Mouse (Mus musculus) midbrain, embryonic 11.5 days (tissue): ENCODE results near the gene Neu4. TPM values are rescaled to one million over a fixed set of nuclear protein-coding genes. Genes with fewer than 3 reads are reported as not detected.

Experiments
- ATAC-seq: fragments of 200-750 bp; cut with Nextera tagmentation; 2 replicates; pipeline ENCODE4 v1.8.0; 2017; ENCODE audit warnings: moderate TSS enrichment, moderate library complexity; ENCODE audit not compliant: low FRiP score
- DNase-seq: peaks from one replicate; pipeline ENCODE4 v3.0.0; 2015; ENCODE audit warnings: low spot score; ENCODE audit errors: missing footprints
- H3K27ac ChIP-seq: fragments of 300-500 bp; sonication (generic); 2 replicates; pipeline ENCODE4 v1.5.1; 2014; ENCODE audit warnings: low read depth, low read length
- H3K27me3 ChIP-seq: fragments of 300-500 bp; sonication (generic); 2 replicates; pipeline ENCODE4 v1.6.1; 2014; ENCODE audit warnings: mild to moderate bottlenecking, low read length, moderate library complexity, mixed read lengths; ENCODE audit not compliant: control insufficient read depth, insufficient read depth
- H3K36me3 ChIP-seq: fragments of 300-500 bp; sonication (generic); 2 replicates; pipeline ENCODE4 v1.6.1; 2014; ENCODE audit warnings: mild to moderate bottlenecking, low read length, moderate library complexity, mixed read lengths; ENCODE audit not compliant: control insufficient read depth, insufficient read depth
- H3K4me1 ChIP-seq: fragments of 300-500 bp; sonication (generic); 2 replicates; pipeline ENCODE4 v1.6.1; 2014; ENCODE audit warnings: low read length; ENCODE audit not compliant: control insufficient read depth, insufficient read depth
- H3K4me2 ChIP-seq: fragments of 300-500 bp; sonication (generic); 2 replicates; pipeline ENCODE4 v1.6.1; 2014; ENCODE audit warnings: mild to moderate bottlenecking, moderate library complexity
- H3K4me3 ChIP-seq: fragments of 300-500 bp; sonication (generic); 2 replicates; pipeline ENCODE4 v1.5.1; 2014; ENCODE audit warnings: low read depth, low read length
- H3K9ac ChIP-seq: fragments of 300-500 bp; sonication (generic); 2 replicates; pipeline ENCODE4 v1.6.1; 2014; ENCODE audit warnings: low read length
- H3K9me3 ChIP-seq: fragments of 300-500 bp; sonication (generic); 2 replicates; pipeline ENCODE4 v1.6.1; 2016; ENCODE audit warnings: low read length; ENCODE audit not compliant: control insufficient read depth
- WGBS: fragments of 180-500 bp; shearing (Covaris S2); extraction: QIAGEN DNeasy Blood & Tissue Kit; methylation state at CpG from one replicate; pipeline ENCODE4 v1.1.7; 2014; 5-methylcytosine and 5-hydroxymethylcytosine counted together
- polyA plus RNA-seq: library from polyadenylated mRNA; unstranded; fragments of >200 nt; fragmentation: Nextera tagmentation; extraction: Ambion mirVana; gene quantifications from 2 replicates; pipeline ENCODE4 v1.2.1, GENCODE M21; 2014

Gene Neu4
- polyA plus RNA-seq, 1 experiment from 2014 or later: not detected

DNA sequence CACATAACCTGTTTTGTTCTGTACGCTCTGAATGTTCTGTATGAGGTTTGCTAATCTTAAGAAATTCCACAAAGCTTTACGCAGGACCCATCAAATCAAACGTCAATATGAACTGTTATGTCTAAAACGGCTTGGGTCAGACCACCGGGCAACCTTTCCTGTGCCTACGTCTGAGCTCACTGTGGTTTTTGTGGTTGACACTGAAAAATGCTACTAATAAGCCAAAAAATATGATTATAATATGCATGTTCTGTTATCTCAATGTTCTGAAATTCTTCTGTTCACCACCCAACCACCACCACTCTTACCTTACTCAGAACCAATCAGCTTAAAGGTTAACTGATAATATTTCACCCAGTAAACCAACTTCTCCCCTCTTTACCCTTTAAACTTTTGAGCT is 54.5 kb downstream of the Neu4 start:
- no peak overlapping the region for H3K27ac ChIP-seq
- no peak overlapping the region for H3K4me3 ChIP-seq
- H3K4me1 ChIP-seq: no peaks in the 10 kb centered on the region
- no peak overlapping the region for H3K4me2 ChIP-seq
- ATAC-seq (no peak), DNase-seq (no peak)
- H3K36me3 ChIP-seq: no peaks in the 10 kb centered on the region
- WGBS: 91% methylated on average over 6 of the region's 6 CpGs
- H3K27me3 ChIP-seq: no peaks in the 10 kb centered on the region
- no peaks in the 10 kb centered on the region for H3K9me3 ChIP-seq
- no peak overlapping the region for H3K9ac ChIP-seq

DNA sequence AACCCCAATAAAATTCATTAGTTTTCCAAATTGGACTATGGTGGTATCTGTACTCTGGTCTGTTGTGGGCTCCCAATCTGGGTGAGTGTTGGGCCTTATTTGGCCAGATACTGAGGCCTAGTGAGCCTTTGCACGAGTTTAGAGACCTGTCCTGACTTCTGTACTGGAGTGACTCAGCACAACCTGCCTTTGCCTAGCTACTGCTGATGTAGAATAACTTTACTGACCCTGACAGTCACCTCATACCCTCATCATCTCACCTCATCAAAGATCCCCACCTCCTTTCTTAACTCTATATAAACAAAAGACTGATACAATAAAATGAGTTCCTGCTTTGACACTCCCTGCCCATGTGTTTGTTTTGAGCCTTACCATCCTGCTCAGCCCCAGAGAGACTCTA is 56.5 kb downstream of the Neu4 start:
- Histone ChIP-seq H3K4me1 (no peaks in the 10 kb centered on the region), H3K9me3 (no peaks in the 10 kb centered on the region), H3K27me3 (no peaks in the 10 kb centered on the region), H3K4me3 (no peak overlapping the region), H3K36me3 (no peaks in the 10 kb centered on the region), H3K27ac (no peak overlapping the region), H3K9ac (no peak overlapping the region), H3K4me2 (no peak overlapping the region)
- no peak for DNase-seq
- WGBS: 44% methylated on average over 1 of the region's 1 CpGs
- no peak for ATAC-seq

Other genes with a start within 250 kb of the Neu4 start
- 229 and 230 TPM in 2 replicates for gene Dtymk, start 218.5 kb upstream of the Neu4 start, polyA plus RNA-seq
- gene Ing5, start 216.5 kb upstream of the Neu4 start, polyA plus RNA-seq: 16.4 and 17.8 TPM in 2 replicates
- gene D2hgdh, start 195.5 kb upstream of the Neu4 start, polyA plus RNA-seq: 10.2 and 12.1 TPM in 2 replicates
- gene Gal3st2, start 159.1 kb upstream of the Neu4 start, polyA plus RNA-seq: not detected in 2 replicates
- gene Gal3st2b, start 102.1 kb upstream of the Neu4 start, polyA plus RNA-seq: not detected in 2 replicates
- not detected in 2 replicates for gene Gal3st2c, start 29.9 kb upstream of the Neu4 start, polyA plus RNA-seq
- gene Pdcd1, start 32.1 kb downstream of the Neu4 start, polyA plus RNA-seq: 0.29 TPM in 1 of 2 replicates, not detected in the other